Mouse (Mus musculus) liver, adult 2 months (tissue): ENCODE results near the gene Catip.

Experiments
- CTCF ChIP-seq: fragments of 200-500 bp; IDR thresholded peaks from 2 replicates; pipeline ENCODE4 v1.5.1; 2011; ENCODE audit warnings: low read depth, low read length, control low read depth
- POLR2A ChIP-seq: fragments of 200-500 bp; IDR thresholded peaks from 2 replicates; pipeline ENCODE4 v1.6.1; 2011; ENCODE audit warnings: low read length, control low read depth; ENCODE audit not compliant: insufficient read depth; ENCODE audit errors: extremely low read depth

- TF ChIP-seq POLR2A (no peak), CTCF (no peak)
Observed at GRCm38 (mm10) chr1:74314796-74315195, 47.1 kb upstream of the Catip start.
